Mouse (Mus musculus): ENCODE measurements around the gene Fer. TPM values are rescaled to one million over a fixed set of nuclear protein-coding genes. Genes with fewer than 3 reads are reported as not detected.
A peak's percentile ranks its signal among the peaks of the same experiment; 100 is the strongest.

Fer gene
- polyA plus RNA-seq, 1 experiment from 2014 or later, result 18.6 TPM

DNA sequence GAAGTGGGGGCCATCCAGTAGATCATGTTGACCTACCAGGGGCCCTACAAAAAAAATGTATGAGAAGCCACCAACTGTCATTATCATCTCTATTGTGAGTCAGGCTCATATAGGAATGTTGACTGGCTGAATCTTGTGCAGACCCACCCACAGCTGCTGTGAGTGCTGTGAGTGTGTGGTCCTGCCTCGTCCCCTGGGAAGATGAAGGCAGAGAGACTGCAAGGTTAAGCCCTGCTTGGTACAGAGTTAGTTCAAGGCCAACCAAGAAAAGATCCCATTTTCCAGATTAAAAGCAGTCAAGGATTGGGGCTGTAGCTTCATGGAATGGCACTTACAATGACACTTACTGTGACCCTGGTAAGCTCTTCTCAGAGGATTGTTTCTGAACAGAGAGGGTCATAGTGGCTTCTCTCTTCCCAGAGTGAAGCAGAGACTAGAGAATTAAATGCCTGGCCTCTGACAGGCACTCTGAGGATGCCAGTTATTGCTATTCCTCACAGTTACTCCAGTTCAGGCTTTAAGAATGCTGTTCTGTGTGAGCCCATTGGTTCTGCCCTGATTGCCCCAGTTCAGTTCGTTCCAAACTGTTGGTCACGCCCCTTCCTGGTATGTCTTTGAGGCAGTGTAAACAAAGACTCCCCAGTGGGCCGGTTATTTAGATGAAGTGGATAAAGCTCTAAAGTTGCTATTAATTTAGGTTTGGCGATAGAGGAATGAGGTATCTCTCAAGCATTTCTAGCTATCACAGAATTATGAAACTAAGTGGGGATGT lies 34.1 kb upstream of the Fer start:
- no peaks in the 10 kb centered on the region for H3K9me3 ChIP-seq (ENCODE audit: low read length)
- no peak overlapping the region for H3K4me3 ChIP-seq (ENCODE audit: low read depth, low read length)
- TF ChIP-seq EP300 (IDR thresholded peaks at IDR 0.05) (no peak), CTCF (IDR thresholded peaks at IDR 0.05) (no peak)
- no peak overlapping the region for H3K9ac ChIP-seq (replicated peaks; ENCODE audit: low read depth)
- H3K27ac ChIP-seq (ENCODE audit: low read length), result no peak overlapping the region
- no peaks in the 10 kb centered on the region for H3K36me3 ChIP-seq (ENCODE audit: insufficient read depth, low read length)
- H3K4me2 ChIP-seq (replicated peaks; ENCODE audit: low read depth, low read length), result no peak overlapping the region
- H3K27me3 ChIP-seq (replicated peaks; ENCODE audit: insufficient read depth, low read length), result no peaks in the 10 kb centered on the region
- 43% methylated on average over 5 of the region's 5 CpGs for WGBS
- ATAC-seq (no peak), DNase-seq (ENCODE audit: low spot score) (no peak)
- no peaks in the 10 kb centered on the region for H3K4me1 ChIP-seq (ENCODE audit: insufficient read depth, low read depth, low read length)

DNA sequence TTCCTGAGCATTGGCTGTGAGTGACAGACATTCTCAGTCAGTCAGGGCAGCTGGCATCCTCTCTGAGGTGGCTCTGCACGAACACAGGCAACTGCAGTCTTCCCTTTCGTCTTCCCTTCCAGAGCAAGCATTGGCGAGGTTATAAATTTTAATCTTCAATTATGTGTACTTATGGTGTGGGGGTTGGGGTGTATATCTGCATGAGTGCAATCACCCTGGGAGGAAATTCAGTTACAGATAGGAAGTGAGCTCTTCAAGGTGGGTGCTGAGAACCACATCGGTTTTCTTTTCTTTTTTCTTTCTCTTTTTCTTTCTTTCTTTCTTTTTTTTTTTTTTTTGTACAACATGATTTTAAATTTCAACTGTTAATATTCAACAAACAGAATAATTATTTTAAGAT lies 31.3 kb upstream of the Fer start:
- H3K4me2 ChIP-seq (replicated peaks; ENCODE audit: low read depth, low read length), result no peak overlapping the region
- no peaks in the 10 kb centered on the region for H3K36me3 ChIP-seq (ENCODE audit: insufficient read depth, low read length)
- no peaks in the 10 kb centered on the region for H3K4me1 ChIP-seq (ENCODE audit: insufficient read depth, low read depth, low read length)
- H3K4me3 ChIP-seq (ENCODE audit: low read depth, low read length), result no peak overlapping the region
- no peak overlapping the region for H3K27ac ChIP-seq (ENCODE audit: low read length)
- no peaks in the 10 kb centered on the region for H3K9me3 ChIP-seq (ENCODE audit: low read length)
- no peak for DNase-seq (ENCODE audit: low spot score)
- TF ChIP-seq CTCF (IDR thresholded peaks at IDR 0.05) (no peak), EP300 (IDR thresholded peaks at IDR 0.05) (no peak)
- H3K27me3 ChIP-seq (replicated peaks; ENCODE audit: insufficient read depth, low read length), result no peaks in the 10 kb centered on the region
- H3K9ac ChIP-seq (replicated peaks; ENCODE audit: low read depth), result no peak overlapping the region
- WGBS, result 64% methylated on average over 4 of the region's 4 CpGs
- no peak for ATAC-seq

DNA sequence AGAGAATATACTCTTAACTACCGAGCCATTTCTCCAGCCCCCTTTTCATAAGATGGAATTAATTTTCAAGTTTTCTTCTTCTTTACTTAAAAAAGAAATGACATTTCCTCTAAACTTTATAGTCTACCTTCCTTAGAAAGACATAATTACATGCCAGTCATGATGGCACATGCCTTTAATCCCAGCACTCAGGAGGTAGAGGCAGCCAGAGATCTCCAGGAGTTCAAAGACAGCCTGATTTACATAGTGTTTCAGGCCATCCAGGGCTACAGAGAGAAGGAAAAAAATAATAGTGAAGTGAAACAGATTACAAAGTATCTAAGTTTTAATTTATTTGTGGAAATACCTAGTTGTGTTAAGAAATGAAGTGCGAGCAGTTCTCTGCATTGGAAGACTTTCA lies 26.6 kb upstream of the Fer start:
- H3K36me3 ChIP-seq (ENCODE audit: insufficient read depth, low read length), result no peaks in the 10 kb centered on the region
- H3K4me1 ChIP-seq (ENCODE audit: insufficient read depth, low read depth, low read length), result no peaks in the 10 kb centered on the region
- no peak for TF ChIP-seq EP300 (IDR thresholded peaks at IDR 0.05)
- TF ChIP-seq CTCF (IDR thresholded peaks at IDR 0.05), result no peak
- no peak overlapping the region for H3K4me2 ChIP-seq (replicated peaks; ENCODE audit: low read depth, low read length)
- DNase-seq (ENCODE audit: low spot score), result no peak
- no peaks in the 10 kb centered on the region for H3K9me3 ChIP-seq (ENCODE audit: low read length)
- H3K27me3 ChIP-seq (replicated peaks; ENCODE audit: insufficient read depth, low read length), result no peaks in the 10 kb centered on the region
- 85% methylated on average over 2 of the region's 2 CpGs for WGBS
- no peak for ATAC-seq
- no peak overlapping the region for H3K27ac ChIP-seq (ENCODE audit: low read length)
- no peak overlapping the region for H3K9ac ChIP-seq (replicated peaks; ENCODE audit: low read depth)
- H3K4me3 ChIP-seq (ENCODE audit: low read depth, low read length), result no peak overlapping the region

DNA sequence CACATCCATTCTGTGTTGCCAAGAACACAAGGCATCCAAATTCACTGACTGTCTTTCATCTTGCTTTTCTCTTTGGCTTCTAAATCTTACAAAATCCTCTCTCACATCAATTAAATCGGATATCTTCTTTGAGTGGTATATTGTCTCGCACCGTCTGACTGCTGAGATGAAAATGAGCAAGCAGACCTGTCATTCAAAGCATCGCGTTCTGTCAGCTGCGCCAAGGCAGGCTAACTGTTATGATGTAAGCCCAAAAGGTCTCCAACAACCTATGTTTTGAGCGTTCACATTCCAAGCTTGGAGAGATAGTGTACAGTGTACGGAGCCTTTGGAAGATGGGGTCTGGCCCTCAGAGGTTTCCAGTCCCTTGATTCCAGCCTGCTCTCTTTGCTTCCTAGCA lies 26.2 kb upstream of the Fer start:
- no peaks in the 10 kb centered on the region for H3K9me3 ChIP-seq (ENCODE audit: low read length)
- 75% methylated on average over 8 of the region's 8 CpGs for WGBS
- no peaks in the 10 kb centered on the region for H3K36me3 ChIP-seq (ENCODE audit: insufficient read depth, low read length)
- no peak overlapping the region for H3K9ac ChIP-seq (replicated peaks; ENCODE audit: low read depth)
- H3K4me3 ChIP-seq (ENCODE audit: low read depth, low read length), result no peak overlapping the region
- DNase-seq (ENCODE audit: low spot score) (no peak), ATAC-seq (no peak)
- TF ChIP-seq EP300 (IDR thresholded peaks at IDR 0.05) (no peak), CTCF (IDR thresholded peaks at IDR 0.05) (no peak)
- H3K27ac ChIP-seq (ENCODE audit: low read length), result no peak overlapping the region
- no peaks in the 10 kb centered on the region for H3K4me1 ChIP-seq (ENCODE audit: insufficient read depth, low read depth, low read length)
- H3K4me2 ChIP-seq (replicated peaks; ENCODE audit: low read depth, low read length), result no peak overlapping the region
- H3K27me3 ChIP-seq (replicated peaks; ENCODE audit: insufficient read depth, low read length), result no peaks in the 10 kb centered on the region

DNA sequence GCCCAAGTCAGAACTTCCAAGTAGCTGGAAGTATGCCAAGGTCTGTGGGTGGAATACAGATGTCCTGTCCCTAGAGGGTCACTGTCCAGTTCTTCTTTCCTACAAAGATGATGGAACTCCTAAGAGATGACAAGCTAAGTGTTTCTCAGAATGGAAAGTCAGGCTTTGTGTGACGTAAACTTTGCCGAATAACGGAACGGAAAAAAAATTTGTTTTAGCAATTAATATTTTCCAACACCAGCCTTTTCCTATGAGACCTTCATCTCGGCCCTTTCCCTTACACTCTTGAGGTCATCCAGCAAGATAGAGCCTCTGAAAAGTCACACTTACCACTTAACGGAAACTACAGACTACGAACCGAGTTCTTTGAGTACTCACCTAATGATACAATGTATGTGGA lies 24.7 kb upstream of the Fer start:
- H3K36me3 ChIP-seq (ENCODE audit: insufficient read depth, low read length), result no peaks in the 10 kb centered on the region
- no peaks in the 10 kb centered on the region for H3K27me3 ChIP-seq (replicated peaks; ENCODE audit: insufficient read depth, low read length)
- H3K4me2 ChIP-seq (replicated peaks; ENCODE audit: low read depth, low read length), result no peak overlapping the region
- DNase-seq (ENCODE audit: low spot score) (no peak), ATAC-seq (no peak)
- 83% methylated on average over 8 of the region's 8 CpGs for WGBS
- H3K27ac ChIP-seq (ENCODE audit: low read length), result no peak overlapping the region
- no peak overlapping the region for H3K9ac ChIP-seq (replicated peaks; ENCODE audit: low read depth)
- TF ChIP-seq CTCF (IDR thresholded peaks at IDR 0.05) (no peak), EP300 (IDR thresholded peaks at IDR 0.05) (no peak)
- no peaks in the 10 kb centered on the region for H3K4me1 ChIP-seq (ENCODE audit: insufficient read depth, low read depth, low read length)
- H3K9me3 ChIP-seq (ENCODE audit: low read length), result no peaks in the 10 kb centered on the region
- no peak overlapping the region for H3K4me3 ChIP-seq (ENCODE audit: low read depth, low read length)

DNA sequence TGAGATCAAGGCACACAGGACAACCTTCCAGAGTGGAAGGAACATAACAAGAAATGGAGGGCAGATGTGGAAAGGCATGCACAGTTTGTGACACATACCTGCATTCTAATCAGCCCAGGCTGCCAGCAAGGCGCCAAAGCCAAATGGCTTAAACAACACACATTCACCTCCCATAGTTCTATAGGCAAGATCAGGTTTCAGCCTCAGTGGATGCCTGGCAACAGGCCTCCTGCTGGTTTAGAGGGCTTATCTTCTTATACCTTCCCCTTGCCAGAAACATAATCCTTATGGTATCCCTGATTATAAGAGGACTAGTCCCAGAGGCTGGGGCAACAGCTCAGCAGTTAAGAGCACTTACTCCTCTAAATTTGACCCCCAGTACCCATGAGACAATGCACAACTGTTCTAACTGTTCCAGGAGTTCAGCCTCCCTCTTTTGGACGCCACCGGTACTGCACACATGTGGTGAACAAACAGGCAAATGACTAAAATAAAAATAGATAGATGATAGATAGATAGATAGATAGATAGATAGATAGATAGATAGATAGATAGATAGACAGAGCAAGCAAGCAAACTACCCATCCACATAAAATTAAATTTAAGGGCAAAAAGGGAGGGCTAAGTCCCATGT lies 23.1 kb upstream of the Fer start:
- no peak for DNase-seq (ENCODE audit: low spot score)
- Histone ChIP-seq H3K4me1 (ENCODE audit: insufficient read depth, low read depth, low read length) (no peaks in the 10 kb centered on the region), H3K9ac (replicated peaks; ENCODE audit: low read depth) (no peak overlapping the region), H3K4me3 (ENCODE audit: low read depth, low read length) (no peak overlapping the region), H3K27me3 (replicated peaks; ENCODE audit: insufficient read depth, low read length) (no peaks in the 10 kb centered on the region), H3K27ac (ENCODE audit: low read length) (no peak overlapping the region), H3K36me3 (ENCODE audit: insufficient read depth, low read length) (no peaks in the 10 kb centered on the region), H3K4me2 (replicated peaks; ENCODE audit: low read depth, low read length) (no peak overlapping the region), H3K9me3 (ENCODE audit: low read length) (no peaks in the 10 kb centered on the region)
- TF ChIP-seq CTCF (IDR thresholded peaks at IDR 0.05), result 0 out of 2 replicates have a peak, but pooled peaks have one; percentile 22
- TF ChIP-seq EP300 (IDR thresholded peaks at IDR 0.05), result no peak
- 93% methylated on average over 3 of the region's 3 CpGs for WGBS
- no peak for ATAC-seq

Data from lung, postnatal 0 days (tissue).